Mouse (Mus musculus): ENCODE measurements around the gene Zfp580.

GRCm38 (mm10) chr7:5038109-5038732 lies 13.1 kb upstream of the Zfp580 start, which contains the start of gene Zfp784:
- TF ChIP-seq CTCF (IDR thresholded peaks at IDR 0.05) = no peak
- TF ChIP-seq EP300 (IDR thresholded peaks at IDR 0.05) = no peak

Data from lung, postnatal 0 days (tissue).